Mouse (Mus musculus): ENCODE measurements around the gene Tdrd9. TPM values are rescaled to one million over a fixed set of nuclear protein-coding genes. Genes with fewer than 3 reads are reported as not detected.

The Tdrd9 gene
- polyA plus RNA-seq, 1 experiment, result not detected

GRCm38 (mm10) chr12:112112235-112112634, 140.9 kb downstream of the Tdrd9 start:
- no peak overlapping the region for H3K4me3 ChIP-seq (ENCODE audit: insufficient read depth, low read length)
- H3K27ac ChIP-seq (ENCODE audit: insufficient read depth, low read length), result no peak overlapping the region
- TF ChIP-seq CTCF (IDR thresholded peaks at IDR 0.05; ENCODE audit: borderline replicate concordance, insufficient read depth, low read length) (no peak), POLR2A (IDR thresholded peaks at IDR 0.05; ENCODE audit: low read depth, low read length) (no peak)
- H3K4me1 ChIP-seq (ENCODE audit: control insufficient read depth, insufficient read depth, low read length), result no peaks in the 10 kb centered on the region

- H3K4me3 ChIP-seq (ENCODE audit: insufficient read depth, low read length), result no peak overlapping the region
Measured at GRCm38 (mm10) chr12:112112686-112113396, 141.5 kb downstream of the Tdrd9 start.

GRCm38 (mm10) chr12:112113710-112114109, 142.4 kb downstream of the Tdrd9 start:
- H3K4me1 ChIP-seq (ENCODE audit: control insufficient read depth, insufficient read depth, low read length), result no peaks in the 10 kb centered on the region
- peak; percentile 99 for TF ChIP-seq CTCF (IDR thresholded peaks at IDR 0.05; ENCODE audit: borderline replicate concordance, insufficient read depth, low read length)
- TF ChIP-seq POLR2A (IDR thresholded peaks at IDR 0.05; ENCODE audit: low read depth, low read length), result no peak
- H3K4me3 ChIP-seq (ENCODE audit: insufficient read depth, low read length), result no peak overlapping the region
- no peak overlapping the region for H3K27ac ChIP-seq (ENCODE audit: insufficient read depth, low read length)

More at GRCm38 (mm10) chr12:112112686-112113396, 141.5 kb downstream of the Tdrd9 start:
- no peaks in the 10 kb centered on the region for H3K4me1 ChIP-seq (ENCODE audit: control insufficient read depth, insufficient read depth, low read length)
- H3K27ac ChIP-seq (ENCODE audit: insufficient read depth, low read length), result no peak overlapping the region
- no peak for TF ChIP-seq POLR2A (IDR thresholded peaks at IDR 0.05; ENCODE audit: low read depth, low read length)

GRCm38 (mm10) chr12:112117006-112117405, 145.6 kb downstream of the Tdrd9 start:
- H3K4me1 ChIP-seq (ENCODE audit: control insufficient read depth, insufficient read depth, low read length), result no peaks in the 10 kb centered on the region
- H3K27ac ChIP-seq (ENCODE audit: insufficient read depth, low read length), result no peak overlapping the region
- TF ChIP-seq CTCF (IDR thresholded peaks at IDR 0.05; ENCODE audit: borderline replicate concordance, insufficient read depth, low read length), result no peak
- no peak overlapping the region for H3K4me3 ChIP-seq (ENCODE audit: insufficient read depth, low read length)

- Histone ChIP-seq H3K4me3 (ENCODE audit: insufficient read depth, low read length) (no peak overlapping the region), H3K27ac (ENCODE audit: insufficient read depth, low read length) (no peak overlapping the region), H3K4me1 (ENCODE audit: control insufficient read depth, insufficient read depth, low read length) (no peaks in the 10 kb centered on the region)
- TF ChIP-seq POLR2A (IDR thresholded peaks at IDR 0.05; ENCODE audit: low read depth, low read length), result no peak
Measured at GRCm38 (mm10) chr12:112117649-112118048, 146.3 kb downstream of the Tdrd9 start.

Other genes with a start within 250 kb of the Tdrd9 start
- 103 and 124 TPM in 2 replicates for gene Klc1, start 212.7 kb upstream of the Tdrd9 start, polyA plus RNA-seq (2011; ENCODE audit: insufficient read length, low read depth, missing spikeins)
- 2.7 and 2.9 TPM in 2 replicates for gene Xrcc3, start 157.7 kb upstream of the Tdrd9 start, polyA plus RNA-seq (2011; ENCODE audit: insufficient read length, low read depth, missing spikeins)
- 32.0 and 32.9 TPM in 2 replicates for gene Zfyve21, start 157.4 kb upstream of the Tdrd9 start, polyA plus RNA-seq (2011; ENCODE audit: insufficient read length, low read depth, missing spikeins)
- gene Ppp1r13b, start 63.4 kb upstream of the Tdrd9 start, polyA plus RNA-seq (2011; ENCODE audit: insufficient read length, low read depth, missing spikeins), result 8.8 and 9.4 TPM in 2 replicates
- gene Atp5mpl, start 4.6 kb upstream of the Tdrd9 start, polyA plus RNA-seq (2011; ENCODE audit: insufficient read length, low read depth, missing spikeins), result 334 and 342 TPM in 2 replicates
- gene Rd3l, start 9.8 kb downstream of the Tdrd9 start, polyA plus RNA-seq (2011; ENCODE audit: insufficient read length, low read depth, missing spikeins), result not detected in 2 replicates
- gene Aspg, start 135.1 kb downstream of the Tdrd9 start, polyA plus RNA-seq (2011; ENCODE audit: insufficient read length, low read depth, missing spikeins), result 0.35 and 1.3 TPM in 2 replicates
- 0.10 and 0.47 TPM in 2 replicates for gene Kif26a, start 174.6 kb downstream of the Tdrd9 start, polyA plus RNA-seq (2011; ENCODE audit: insufficient read length, low read depth, missing spikeins)

All from embryonic fibroblast, embryonic 13.5 days (primary cell).